Mouse (Mus musculus) cerebellum, adult 2 months (tissue): Measurements from ENCODE around the gene Htr1d.

Source experiments
- CTCF ChIP-seq: fragments of 200-500 bp; IDR thresholded peaks from 2 replicates; pipeline ENCODE4 v1.5.1; 2011; ENCODE audit warnings: low read depth, mild to moderate bottlenecking, control low read depth, low read length, moderate library complexity, borderline replicate concordance; ENCODE audit not compliant: insufficient read depth
- POLR2A ChIP-seq: fragments of 200-500 bp; IDR thresholded peaks from 2 replicates; pipeline ENCODE4 v1.6.1; 2011; ENCODE audit warnings: low read length, control low read depth, borderline replicate concordance; ENCODE audit not compliant: insufficient read depth

DNA sequence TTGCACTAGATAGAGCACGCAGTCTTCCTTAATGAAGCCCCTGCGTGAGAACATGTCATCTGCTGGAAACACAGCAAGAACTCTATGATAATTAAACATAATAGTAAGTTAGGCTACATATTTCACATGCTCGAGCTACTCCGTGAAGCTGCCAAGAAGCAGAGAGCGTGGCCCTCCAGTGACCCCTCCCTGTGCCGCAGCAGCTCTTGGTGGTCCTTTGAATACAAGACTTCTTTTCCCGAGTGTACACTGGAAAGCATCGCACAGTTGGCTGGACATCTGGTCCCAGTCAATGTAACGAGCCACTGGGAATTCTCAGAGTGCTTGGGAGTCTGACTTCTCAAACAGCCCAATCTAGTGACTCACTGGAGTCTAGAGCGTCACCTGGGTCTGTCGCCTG is 15.5 kb upstream of the Htr1d start:
- TF ChIP-seq CTCF (no peak), POLR2A (no peak)
